Mouse (Mus musculus) thymus, postnatal 4 days (tissue): ENCODE results near the gene Rbm48.
"Not testable (repeated sequence)": the region's sequence is repeated elsewhere in the genome, so short reads cannot be mapped to it uniquely, and the experiment has no call there.

Experiments used
- DNase-seq: peaks from one replicate; pipeline ENCODE4 v3.0.0; 2021

Rbm48 gene

DNA sequence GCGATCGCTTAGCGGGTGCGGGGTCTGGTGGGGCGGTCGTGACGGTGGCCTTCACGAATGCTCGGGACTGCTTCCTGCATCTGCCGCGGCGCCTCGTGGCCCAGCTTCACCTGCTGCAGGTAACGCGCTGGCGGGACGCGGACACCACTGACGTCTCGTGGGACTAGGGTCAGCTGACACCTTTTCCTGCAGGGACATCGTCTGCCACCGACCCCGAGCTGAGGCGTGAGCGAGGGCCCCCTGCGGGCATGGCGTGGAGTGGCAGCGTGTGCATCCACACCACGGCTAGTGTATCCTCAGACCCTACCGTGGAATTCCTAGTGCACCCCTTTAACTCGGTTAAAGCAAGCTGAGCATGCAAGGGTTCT, at the start of gene Rbm48:
Rbm48 (minus strand) TSS at position 187 of the 368 bp plus-strand sequence.
- peak; percentile 85 for DNase-seq

GRCm38 (mm10) chr5:3645326-3645725, 48.9 kb upstream of the Rbm48 start:
- no peak for DNase-seq

GRCm38 (mm10) chr5:3644621-3645020, 48.2 kb upstream of the Rbm48 start:
- DNase-seq = no peak

GRCm38 (mm10) chr5:3635286-3635685, 38.9 kb upstream of the Rbm48 start:
- no peak for DNase-seq

DNA sequence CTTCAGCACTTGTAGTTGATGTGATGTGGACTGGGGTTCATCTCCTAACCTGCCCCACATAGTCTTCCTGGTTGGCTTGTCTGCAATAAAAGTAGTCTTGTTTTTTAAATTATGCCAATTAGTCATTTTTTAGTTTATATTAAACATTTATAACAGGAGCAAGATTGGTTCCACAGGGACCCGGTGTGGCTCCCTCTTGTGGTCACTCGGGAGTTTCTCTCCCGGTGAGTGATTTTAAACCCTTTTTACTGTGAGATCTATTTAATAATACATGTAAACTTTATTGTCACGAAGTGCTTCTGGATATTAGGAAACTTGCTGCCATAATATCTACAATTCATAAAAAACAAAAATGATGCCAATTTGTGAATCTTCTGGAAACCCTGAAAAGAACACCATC, 37.6 kb upstream of the Rbm48 start:
- peak; percentile 54 for DNase-seq

DNA sequence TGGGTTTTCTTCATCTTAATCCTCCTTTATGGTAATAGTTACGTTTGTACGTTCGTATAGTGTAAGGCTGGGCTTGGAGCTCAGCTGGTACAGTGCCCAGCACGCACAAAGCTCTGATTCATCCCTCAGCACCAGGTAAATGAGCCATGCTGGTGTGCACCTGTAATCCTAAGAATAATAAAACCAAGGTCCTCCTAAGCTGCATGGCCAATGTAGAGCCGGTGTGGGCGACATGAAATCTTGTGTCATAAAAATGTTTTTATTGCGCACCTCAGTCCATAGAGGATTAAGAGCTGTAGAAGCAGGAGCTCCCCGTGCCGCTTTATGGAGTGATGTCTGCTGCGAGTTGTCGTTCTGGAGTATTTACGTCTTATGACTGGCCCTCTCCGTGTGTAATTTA, 36.9 kb upstream of the Rbm48 start:
- DNase-seq = no peak

DNA sequence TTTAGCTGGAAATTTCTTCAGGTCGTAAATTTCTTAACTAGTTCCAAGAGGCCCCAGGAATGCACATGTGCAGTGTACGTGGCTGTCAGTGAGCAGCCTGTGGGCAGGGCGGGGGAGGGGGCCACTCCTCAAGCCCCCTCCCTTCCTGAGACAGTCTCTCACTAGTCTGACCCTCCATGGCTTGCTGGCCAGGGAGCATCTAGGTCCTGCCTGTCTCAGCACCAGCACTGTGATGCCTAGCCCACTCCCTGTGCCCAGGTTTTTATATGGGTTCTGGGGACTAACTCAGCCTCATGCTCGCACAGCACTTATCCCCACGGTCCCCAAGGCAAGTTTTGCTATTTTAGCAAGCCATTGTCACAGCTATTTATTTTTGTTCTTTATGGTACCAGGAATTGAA, 35.9 kb upstream of the Rbm48 start:
- DNase-seq = no peak

DNA sequence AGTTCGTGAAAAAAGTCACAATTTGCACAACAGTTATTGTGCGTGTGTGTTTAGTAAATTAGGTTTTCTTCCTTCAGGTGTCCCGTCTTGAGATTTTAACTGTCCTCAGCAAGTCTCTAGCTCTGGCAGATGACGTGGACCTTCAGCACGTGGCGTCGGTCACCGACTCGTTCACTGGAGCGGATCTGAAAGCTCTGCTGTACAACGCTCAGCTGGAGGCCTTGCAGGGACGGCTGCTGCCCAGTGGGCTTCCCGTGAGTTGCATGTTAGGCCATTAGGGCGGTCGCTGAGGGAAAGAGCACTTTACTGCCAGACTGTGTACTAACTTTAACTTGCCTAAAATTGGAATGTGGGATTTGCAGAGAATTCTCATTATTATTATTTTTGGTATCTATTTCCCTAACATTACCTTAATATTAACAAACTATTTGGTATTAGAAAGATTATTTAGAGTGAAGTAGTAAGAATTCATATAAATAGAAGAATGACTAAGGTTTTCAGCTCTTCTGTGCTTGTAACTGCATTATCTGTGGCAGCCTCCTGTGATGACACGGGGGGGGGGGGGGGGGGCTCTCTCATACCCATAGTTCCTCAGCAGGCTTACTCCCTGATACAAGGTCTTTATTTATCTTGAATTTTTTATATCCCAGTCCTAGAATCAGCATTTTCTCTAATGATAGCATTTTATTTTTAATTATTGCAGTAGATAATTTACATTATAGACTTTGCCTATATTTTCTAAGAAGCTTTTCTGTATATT, 35.3 kb upstream of the Rbm48 start:
- DNase-seq = no peak

GRCm38 (mm10) chr5:3630055-3630454, 33.7 kb upstream of the Rbm48 start:
- no peak for DNase-seq

DNA sequence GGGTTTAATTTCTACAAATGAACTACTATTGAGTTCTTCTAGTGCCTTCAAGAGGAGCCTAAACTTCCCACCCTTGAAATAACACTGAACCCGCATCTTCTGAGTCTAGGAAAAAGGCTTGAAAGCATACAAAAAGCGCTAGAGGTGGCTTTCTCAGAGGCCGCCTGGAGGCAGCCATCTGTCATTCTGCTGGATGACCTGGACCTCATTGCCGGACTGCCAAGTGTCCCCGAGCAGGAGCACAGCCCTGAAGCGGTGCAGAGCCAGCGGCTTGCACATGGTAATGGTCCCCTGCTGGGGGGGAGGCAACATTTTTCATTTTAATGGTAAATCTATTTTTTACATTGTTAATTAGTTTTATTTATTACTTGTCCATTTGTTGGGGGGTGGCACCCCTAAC, 24.1 kb upstream of the Rbm48 start:
- DNase-seq = no peak

DNA sequence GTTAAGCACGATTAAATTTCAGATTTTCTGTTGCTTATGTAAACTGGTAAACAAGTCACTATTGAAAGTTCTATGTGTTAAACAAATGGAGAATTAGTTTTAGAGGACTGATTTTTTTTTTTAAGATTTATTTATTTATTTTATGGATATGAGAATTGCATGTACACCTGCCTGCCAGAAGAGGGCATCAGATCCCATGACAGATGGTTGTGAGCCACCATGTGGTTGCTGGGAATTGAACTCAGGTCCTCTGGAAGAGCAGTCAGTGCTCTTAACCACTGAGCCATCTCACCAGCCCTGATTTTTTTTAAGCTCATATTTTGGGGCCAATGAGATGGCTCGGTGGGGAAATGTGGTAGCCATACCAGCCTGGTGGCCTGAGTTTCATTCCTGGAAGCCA, 15.4 kb upstream of the Rbm48 start:
- DNase-seq = not testable (repeated sequence)

DNA sequence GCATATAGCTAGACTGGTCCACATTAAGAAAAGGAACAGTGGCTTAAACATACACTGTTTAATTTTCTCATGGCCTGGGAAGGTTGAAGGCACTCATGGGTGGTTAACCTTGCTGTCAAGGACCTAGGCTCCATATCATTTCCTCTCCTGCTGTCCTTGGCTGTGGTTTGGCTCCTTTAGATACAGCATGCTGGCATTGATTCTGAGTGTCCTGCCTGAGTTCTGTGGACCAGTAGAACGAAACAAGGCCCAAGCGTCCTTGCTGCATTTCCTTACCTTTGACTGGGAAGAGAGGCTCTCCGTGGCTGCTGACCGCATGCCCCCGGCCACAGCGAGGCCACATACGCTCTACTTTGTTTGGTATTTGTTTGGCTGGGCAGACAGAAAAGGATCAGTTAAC, 12.9 kb upstream of the Rbm48 start:
- no peak for DNase-seq

GRCm38 (mm10) chr5:3607114-3607513, 10.7 kb upstream of the Rbm48 start:
- DNase-seq = no peak

DNA sequence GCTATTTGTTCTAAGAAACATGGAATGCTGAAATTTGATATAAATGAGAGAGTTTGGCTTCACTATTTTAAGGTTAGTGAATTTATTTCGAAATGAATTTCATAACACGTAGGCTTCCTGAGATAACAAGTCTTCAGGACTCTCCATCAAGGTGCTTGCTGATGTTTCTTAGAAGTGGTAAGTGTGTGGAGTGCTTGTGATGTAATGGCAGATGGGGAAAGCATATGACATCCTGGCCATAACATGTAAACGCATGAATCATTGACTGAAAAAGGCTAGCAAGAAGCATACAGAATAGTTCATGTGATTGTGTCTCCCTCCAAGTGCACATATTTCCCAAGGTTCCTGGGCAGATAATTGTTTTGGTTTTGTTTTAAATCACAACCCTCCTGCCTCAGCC, 4.4 kb upstream of the Rbm48 start:
- no peak for DNase-seq

- no peak for DNase-seq
Measured at GRCm38 (mm10) chr5:3600298-3600697, 3.9 kb upstream of the Rbm48 start.

DNA sequence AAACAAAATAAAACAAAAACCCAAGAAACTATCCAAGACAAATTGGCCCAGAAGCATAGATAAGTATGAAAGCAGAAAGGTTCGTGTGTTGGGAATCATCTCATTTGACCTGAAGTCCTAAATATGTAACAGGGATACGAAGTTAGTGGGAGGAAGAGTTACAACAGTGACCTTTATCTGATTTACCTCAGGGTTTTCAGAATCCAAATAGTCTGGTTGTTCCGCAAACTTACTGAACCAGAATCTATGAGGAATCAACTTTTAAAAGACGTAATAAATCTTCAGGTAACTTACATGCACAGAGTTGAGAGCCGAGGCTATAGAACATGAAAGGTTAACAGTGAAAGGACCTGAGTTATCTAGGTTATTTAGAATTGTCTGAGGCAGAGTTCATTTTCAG, 2.4 kb upstream of the Rbm48 start:
- DNase-seq = no peak

DNA sequence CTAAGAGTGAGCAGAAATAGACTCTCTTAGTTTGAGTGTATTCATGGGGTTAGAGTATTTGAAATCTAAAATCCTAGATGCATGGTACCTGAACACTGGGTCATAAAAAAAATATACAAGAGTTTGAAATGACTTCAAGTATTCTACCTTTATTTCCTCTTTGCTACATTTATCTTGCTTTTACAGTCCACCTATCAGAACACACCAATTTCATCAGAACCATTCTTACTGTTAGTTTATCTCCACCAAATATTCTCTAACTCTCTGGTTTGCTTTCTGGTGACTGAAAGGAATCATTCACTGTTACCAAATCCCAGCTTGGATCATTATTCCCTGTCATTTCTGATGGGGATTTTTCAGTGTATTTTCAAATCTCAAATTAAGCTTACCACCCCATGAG, 786 bp upstream of the Rbm48 start:
- no peak for DNase-seq

- peak; percentile 94 for DNase-seq
Measured at GRCm38 (mm10) chr5:3595693-3596398, 539 bp downstream of the Rbm48 start, which contains the start of gene Pex1. Pex1 (plus strand) TSS chr5:3596066.

- DNase-seq = no peak
Measured at GRCm38 (mm10) chr5:3579066-3579465, 17.3 kb downstream of the Rbm48 start.

DNA sequence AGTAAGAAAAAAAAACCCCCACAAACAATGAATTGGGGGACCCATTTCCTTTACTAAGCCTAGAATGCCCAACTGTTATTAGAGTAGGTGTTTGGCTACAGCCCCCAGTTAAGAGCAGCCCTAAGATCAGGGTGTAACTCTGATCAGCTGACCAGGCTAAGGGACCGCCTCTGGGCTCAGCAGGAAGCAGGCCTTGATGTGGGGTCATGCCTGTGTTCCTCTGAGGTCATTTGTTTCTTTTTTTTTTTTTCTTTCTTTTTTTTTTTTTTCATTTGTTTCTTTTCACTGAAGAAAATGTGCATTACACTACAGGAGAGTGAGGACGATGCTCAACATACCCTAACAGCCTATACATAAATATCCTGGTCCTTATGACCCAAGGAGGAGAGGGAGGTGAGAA, 18.4 kb downstream of the Rbm48 start:
- no peak for DNase-seq

GRCm38 (mm10) chr5:3574825-3575224, 21.6 kb downstream of the Rbm48 start:
- no peak for DNase-seq

GRCm38 (mm10) chr5:3571266-3571665, 25.1 kb downstream of the Rbm48 start, which contains the start of gene 1700109H08Rik:
1700109H08Rik (plus strand) TSS chr5:3571566.
- no peak for DNase-seq

DNA sequence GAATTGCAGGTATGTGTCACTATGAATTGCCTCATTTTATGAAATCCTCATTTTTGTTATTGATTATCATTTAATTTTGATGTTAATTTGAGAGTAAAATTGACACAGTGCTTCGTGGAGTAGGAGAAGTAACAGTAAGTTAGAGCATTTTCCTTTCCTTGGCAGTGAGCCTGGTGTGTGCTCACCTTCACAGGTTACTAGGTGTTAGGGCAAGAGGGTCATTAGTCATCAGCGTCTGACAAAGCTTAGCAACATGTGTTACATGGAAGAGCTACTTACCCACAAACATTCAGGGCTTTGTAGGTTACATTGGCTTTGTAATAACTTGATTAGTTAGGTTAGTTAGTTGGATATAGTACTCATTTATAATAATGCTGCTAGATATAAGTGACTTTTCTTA, 42.2 kb downstream of the Rbm48 start:
- no peak for DNase-seq

DNA sequence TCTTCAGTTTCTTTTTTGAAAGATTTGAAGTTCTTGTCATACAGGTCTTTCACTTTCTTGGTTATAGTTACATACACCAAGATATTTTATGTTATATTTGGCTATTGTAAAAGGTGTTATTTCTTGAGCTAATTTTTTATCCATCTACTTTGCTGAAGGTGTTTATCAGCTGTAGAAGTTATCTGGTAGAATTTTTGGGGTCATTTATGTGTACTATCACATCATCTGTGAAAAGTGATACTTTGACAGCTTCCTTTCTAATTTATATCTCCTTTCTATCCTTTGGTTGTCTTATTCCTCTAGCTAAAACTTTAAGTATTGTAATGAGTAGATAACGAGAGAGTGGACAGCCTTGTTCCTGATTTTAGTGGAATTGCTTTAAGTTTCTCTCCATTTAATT, 44.9 kb downstream of the Rbm48 start:
- DNase-seq = no peak

- no peak for DNase-seq
Measured at GRCm38 (mm10) chr5:3546226-3546625, 50.2 kb downstream of the Rbm48 start.
